Mouse (Mus musculus): Measurements from ENCODE around the gene Fez2.
A peak's percentile ranks its signal among the peaks of the same experiment; 100 is the strongest.

The Fez2 gene

DNA sequence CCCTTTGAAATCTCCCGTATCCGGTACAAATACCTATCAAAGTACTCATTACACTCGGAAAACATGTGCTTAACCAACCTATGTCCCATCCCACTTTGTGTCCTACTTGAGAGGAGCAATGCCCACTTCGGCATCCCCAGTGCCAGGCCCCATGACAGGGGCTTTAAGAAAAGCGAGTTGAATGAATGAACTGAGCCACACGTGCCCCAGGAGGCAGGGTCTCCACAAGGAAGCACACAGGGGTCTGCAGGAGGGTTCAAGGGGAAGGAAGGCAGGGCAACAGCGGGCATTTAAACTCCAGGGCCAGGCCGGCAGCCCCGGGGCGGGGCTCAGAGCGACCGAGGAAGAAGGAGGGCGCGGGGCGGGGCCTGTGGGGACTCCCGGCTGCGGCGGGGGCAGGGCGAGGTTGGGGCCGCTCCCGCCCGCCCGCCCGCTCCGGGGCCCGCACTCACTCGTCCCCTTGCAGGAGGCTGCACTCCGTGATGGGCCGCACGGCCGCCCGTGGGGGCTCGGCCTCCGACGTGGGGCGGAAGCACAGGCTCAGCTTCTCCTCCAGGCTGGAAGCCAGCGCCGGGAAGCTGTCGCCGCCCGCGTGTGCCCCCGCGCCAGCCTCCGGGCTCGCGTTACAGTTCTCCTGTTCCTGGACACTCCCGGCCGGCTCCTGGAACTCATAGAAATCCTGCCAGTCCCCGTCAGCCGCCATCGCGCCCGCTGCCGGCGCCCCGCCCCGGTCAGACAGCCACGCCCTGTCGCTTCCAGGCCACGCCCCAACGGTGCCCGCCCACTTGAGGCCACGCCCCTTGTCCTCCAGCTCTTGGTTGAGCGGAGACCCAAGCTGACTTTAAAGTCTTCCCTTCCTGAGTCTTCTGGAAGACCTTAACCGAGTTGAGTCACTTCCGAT is at the start of gene Fez2:
Gene Fez2, minus strand, starts transcription at position 772 of the 901 bp plus-strand sequence.
- peak; percentile 91 to 93 for DNase-seq (ENCODE audit: low spot score in 2 of 2)

DNA sequence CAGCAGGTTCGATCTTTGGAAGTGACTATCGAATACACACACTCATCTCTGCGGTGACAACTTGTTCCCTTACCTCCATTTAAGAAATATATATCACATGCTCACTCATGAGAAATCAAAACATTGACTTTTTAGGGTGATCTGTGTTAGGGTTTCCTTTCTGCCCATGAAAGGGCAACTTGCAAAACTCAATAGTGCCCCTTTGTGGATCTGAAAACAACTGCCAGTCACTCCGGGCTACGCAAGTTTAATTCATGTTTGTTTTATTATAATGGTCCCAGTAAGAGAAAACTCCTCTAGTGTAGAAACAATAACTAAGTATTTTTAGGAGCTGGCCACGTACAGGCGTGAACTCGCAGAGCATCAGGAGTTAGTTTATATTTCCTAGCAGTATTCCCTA is 47.5 kb upstream of the Fez2 start:
- DNase-seq (ENCODE audit: low spot score in 2 of 2): no peak

DNA sequence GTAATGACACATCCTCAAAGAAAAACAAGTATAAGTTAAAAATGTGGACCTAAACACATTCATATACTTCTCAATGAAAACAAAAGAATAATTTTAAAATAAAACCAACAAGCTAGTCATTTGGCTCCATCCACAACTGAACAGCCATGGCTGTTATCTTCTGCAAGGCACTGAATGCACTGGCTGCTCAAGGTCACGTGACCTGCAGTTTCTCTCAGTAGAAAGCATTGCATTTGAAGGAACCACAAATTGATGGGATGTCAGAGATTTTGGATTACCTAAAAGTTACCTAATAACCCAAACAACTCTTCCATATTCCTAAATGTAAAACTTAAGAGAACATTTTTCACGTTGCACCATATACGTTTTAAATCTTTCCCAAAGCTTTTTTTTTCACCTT is 47.1 kb upstream of the Fez2 start:
- no peak for DNase-seq (ENCODE audit: low spot score in 2 of 2)

DNA sequence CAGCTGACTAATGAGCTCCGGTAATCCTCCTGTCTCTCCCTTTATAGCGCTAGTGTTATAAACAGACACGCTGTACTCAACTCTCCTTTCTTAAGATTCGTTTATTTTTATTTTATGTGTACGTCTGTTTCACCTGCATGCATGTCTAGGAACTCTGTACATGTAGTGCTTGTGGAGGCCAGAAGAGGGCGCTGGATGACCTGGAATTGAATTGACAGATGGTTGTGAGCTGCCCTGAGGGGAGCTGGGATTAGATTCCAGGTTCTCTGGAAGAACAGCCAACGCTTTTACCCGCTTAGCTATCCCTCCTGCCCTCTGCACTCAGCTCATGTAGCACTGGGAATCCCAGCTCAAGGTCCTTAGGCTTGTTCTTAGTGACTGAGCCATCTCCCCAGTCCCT is 42.2 kb upstream of the Fez2 start:
- no peak for DNase-seq (ENCODE audit: low spot score in 2 of 2)

DNA sequence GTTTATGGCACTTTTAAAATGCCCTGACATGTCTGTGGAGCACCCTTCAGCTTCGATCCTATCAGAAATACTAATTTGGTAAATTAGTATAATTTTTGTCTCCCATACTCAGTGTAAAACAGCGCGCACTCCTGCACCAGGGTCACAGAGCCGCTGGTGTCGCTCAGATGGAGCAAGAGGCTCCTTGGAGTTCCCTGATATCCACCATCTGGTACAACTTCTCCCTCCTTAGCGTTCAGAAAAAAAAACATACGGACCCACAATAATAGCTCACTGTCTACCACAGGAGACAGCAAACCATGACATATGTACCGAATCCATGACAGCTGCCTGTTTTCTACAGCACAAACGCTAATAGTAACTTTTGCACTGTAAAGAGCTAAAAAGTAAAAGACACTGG is 37.6 kb upstream of the Fez2 start:
- no peak for DNase-seq (ENCODE audit: low spot score in 2 of 2)

DNA sequence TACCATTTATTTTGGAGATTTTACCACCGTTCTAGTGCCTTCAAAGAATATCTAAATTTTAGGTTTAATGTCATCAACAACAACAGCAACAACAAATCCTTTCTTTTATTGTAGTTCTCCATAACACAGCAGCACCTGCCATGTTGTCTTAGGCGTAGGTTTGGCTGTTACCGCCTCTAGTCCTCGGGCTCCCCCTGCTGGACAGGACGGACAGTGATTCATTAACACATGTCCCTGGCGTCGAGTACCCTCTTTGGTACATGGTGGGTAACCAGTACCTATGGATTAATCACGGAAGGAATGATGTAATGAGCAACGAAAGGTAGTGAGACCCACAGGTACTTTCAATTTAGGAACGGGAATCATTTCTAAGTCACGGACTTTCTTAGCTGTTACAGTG is 37.2 kb upstream of the Fez2 start:
- DNase-seq (ENCODE audit: low spot score in 2 of 2): peak; percentile 55 to 70

DNA sequence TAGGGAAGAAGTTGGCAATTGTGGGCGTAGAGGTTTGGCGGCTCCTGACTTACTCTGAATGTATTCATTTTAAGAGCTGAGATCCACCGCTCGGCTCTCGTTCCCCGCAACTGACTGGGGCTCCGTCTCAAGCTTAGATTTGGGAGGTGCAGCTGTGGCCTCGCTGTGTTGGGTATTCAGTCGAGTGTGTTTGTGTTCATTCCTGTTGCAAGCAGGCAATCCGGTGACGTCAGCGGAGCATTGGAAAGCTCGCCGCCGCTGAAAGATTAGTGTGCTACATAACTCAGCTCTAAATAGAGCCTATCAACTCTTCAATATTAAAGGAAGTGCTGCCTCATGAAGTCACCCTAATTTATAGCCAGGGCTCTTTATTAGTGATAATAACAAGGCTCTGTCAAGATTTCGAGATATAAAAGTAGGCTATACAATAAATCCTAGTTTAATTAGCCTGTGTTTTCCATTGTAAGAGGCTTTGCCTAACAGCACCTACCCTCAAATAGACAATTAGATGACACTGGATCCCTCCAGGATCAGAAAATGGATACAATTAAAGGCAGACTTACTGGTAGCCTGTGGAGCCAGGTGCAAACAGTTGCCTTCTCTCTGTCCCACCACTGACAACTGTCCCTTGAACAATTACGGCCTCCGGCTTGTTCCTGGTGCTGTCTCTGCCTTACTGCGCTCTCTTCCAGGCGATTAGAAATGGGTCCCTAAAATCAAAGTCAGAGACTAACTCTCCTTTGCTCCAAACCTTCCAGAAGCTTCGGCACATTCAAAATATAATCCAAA is 36.4 kb upstream of the Fez2 start:
- DNase-seq (ENCODE audit: low spot score in 2 of 2): peak; percentile 63

DNA sequence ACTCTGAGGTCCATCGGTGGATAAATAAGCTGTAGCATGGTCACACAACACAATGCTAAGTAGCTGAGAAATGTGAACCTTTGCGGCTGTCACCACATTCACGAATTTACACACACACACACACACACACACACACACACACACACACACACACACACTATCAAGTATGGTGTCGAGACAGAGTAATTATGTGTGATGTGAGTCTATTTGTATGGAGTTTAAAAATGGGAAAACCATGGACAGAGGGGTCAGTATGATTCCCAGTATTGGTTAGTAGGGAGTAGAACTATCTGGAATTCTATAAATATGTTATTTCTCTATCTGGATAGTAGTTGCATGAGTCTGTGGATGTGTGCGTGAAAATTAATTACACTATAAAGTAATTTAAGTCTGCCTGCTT is 35.6 kb upstream of the Fez2 start:
- DNase-seq (ENCODE audit: low spot score in 2 of 2): no peak

DNA sequence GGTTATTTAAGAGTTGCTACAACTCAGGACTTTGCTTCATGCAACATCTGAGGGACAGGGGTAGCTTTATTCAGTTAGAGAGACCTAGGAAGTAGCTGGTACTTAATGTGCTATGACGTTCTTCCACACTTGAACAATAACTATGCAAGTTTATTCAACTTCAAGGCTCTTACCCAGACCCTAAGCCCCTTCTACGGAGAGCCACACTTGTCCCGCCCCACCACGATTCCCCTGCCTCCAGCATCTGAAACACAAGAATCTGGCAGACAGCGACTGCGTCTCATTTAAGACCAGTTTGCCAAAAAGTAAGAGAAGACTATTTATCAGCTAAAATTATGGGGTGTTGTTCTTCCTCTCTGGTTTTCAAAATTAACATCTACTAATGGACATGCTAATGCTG is 33.9 kb upstream of the Fez2 start:
- no peak for DNase-seq (ENCODE audit: low spot score in 2 of 2)

DNA sequence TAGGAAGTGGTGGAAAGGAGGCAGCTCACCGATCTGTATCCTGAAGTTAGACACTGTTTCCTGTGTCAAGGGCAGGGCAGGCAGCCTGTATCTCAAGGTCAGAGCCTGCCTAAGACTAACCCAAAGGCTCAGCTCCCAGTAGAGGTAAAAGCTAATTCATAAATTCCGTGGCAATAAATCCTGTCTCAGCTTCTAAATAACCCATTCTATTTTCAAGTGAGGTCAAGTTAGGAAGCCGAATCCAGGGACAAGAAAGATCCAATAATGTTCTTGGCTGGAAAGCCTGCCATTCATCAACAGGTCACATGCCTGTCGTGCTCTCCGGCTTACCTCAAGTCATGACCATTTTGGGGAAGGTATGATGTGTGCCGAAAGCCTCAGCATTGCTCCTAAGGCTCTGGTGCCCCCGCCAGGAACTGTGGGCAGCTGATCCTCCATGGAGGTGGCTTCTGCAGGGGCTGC is 33.4 kb upstream of the Fez2 start:
- DNase-seq (ENCODE audit: low spot score in 2 of 2): no peak

DNA sequence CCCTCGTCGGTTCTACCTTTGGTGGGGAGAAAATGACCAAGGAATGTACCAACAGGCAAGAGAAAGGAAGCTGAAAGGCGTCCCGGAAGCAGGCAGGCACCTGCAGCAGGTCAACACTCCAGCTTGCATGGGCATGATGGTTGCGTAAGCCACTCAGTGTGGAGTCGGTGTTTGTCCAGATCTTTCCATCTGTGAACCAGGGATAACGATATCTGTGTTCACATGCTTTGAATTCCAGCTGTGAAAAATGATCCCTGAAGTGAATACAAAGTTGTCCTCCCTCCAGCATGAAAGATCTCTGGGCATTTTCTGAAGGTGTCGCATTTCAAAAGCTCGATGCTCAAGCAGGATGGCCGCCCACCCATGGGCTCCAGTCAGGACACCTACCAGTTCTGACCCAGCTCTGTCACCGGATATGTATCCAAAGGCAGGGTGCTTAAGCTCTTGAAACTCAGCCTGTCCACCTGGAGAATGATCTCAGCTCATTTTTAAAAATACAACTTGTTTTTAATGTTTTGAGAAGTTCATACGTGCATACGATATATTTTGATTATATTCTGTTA is 31.8 kb upstream of the Fez2 start:
- DNase-seq (ENCODE audit: low spot score in 2 of 2): no peak

DNA sequence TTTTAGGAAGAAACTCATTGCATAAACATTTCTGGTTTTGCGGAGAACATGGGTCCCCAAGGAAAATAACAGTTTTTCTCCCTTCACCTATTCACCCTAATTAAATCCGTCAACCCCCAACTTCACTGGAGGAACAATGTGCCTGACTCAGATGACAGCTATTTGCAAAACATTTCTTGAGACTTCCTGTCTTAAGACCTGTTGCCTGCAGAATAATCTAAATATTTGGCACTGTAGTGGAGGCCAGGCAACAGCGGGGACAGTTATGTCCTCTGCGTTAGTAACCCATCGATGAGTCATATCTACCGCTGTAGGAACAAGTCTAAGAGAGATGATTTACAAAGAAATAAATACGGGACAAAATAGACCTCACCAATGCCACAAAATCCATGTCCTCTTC is 26.9 kb upstream of the Fez2 start:
- DNase-seq (ENCODE audit: low spot score in 2 of 2): no peak

DNA sequence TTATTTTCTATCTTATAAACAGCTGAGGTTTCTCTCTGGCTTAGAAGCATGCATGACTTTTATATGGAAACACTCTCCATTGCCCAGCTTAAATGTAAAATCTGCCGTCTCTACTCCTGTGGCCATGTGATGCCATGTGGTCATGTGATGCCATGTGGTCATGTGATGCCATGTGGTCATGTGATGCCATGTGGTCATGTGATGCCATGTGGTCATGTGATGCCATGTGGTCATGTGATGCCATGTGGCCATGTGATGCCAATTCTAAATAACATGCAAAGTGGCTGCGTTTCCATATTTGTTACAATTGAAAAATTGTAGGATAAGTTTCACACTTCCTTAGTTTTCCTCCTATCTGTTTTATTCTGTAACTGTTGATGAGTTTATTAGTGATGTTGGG is 22.8 kb upstream of the Fez2 start:
- no peak for DNase-seq (ENCODE audit: low spot score in 2 of 2)

DNA sequence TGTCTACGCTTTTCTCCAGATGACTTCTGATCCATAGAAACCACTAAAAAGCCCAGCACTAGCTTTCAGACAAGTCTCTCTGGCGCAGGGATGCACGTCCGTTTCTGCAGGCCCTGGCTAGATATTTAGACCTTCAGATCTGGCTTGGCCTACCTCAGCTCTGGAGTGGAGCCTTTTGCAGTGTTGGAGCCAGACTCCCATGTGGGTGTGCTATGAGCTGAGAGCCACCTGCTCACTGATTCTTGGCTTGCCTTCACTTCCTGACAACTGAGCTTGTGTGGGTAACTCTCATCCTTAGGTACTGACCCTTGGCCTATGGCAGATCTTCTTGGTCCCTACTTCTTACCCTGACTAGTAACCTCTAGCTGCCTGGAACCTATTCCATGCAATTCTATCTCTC is 19.2 kb upstream of the Fez2 start:
- DNase-seq (ENCODE audit: low spot score in 2 of 2): no peak

DNA sequence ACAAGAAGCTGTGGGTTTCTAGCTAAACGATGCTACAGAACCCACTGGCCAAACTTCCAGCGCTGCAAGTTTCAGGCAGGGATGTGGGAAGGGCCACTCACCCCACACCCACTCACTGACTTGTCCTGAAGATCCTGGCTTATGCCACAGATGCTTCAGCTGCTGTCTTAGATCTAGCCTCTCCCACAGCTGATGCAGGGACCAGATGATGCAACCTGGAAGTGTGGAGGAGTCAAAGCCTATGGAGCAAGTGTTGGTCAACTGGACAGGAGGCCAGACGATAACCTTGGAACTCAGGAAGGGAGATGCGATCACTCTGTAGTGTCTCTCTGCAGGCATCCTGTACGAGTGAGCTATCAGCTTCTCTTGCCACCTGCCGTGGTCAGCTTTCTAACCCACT is 17.7 kb upstream of the Fez2 start:
- no peak for DNase-seq (ENCODE audit: low spot score in 2 of 2)

DNA sequence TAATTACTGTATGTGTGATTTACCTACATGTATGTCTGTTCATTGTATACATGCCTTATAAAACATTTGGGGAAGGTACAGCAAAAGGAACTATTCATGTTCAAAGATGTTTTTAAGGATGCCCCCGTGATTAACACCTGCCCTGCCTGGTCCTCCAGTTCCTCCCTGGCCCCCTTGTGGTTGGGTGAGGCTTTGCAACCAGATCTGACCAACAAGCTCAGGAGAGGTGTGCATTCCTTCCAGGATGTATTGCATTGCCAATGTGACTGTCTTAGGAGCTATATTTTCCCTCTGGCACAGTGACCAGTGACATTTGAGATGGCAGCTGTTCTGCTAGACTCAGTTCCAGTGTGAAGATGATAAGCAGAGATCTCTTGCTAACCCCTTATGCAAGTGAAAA is 16.8 kb upstream of the Fez2 start:
- peak in 1 of 2 experiments; percentile 41 for DNase-seq (ENCODE audit: low spot score in 2 of 2)

DNA sequence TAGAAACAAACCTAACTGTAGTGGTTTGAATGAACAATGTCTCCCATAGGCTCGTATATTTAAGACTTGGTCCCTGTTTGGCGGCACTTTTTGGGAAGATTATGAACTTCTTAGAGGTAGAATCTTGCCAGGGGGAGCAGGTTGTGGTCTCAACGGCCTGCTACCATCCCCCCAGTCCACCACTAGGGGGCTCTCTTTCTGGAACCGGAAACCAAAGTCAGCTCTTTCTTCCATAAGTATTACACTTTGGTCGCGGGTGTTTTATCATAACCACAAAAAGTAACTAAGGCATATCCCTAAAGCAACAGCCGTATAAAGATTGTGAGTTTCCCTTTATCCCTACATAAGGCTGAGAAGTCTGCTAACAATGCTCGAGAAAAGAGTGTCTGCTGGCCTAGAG is 12.4 kb upstream of the Fez2 start:
- no peak for DNase-seq (ENCODE audit: low spot score in 2 of 2)

DNA sequence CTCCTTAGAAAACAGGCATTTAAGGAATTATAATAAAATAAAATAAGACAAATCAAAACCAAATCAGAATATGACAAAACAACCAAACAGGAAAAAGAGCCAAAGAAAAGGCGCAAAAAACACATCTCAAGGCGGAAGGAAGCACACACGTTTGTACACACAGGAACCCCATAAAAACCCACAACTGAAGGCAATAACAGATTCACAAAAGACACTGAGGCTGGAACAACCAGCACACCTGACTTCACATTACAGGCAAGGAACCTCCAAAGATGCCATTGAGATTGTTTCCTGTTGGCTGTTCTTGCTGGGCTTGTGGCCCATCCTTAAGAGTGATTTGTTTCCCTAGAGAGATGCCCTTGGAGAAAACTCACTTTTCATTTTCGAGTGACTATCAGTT is 11.1 kb upstream of the Fez2 start:
- no peak for DNase-seq (ENCODE audit: low spot score in 2 of 2)

DNA sequence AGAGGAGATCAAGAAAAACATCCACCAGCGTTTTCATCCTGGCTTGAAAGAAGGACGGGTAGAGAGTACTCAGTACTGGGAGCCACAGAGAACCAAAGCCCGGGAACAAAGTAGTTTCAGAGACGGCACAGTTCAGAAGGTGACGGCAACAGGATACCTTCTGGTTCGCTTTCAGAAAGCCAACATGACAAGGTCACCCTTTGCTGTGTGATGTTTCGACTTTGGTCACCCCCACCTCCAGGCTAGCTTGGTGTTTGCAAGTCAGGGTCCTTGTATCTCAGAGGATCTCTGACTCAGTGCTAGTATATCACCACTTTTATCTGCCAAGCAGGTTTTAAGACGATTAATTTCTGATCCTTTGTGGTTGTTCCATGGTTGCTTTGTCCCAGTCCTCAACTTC is 7.1 kb upstream of the Fez2 start:
- DNase-seq (ENCODE audit: low spot score in 2 of 2): no peak

DNA sequence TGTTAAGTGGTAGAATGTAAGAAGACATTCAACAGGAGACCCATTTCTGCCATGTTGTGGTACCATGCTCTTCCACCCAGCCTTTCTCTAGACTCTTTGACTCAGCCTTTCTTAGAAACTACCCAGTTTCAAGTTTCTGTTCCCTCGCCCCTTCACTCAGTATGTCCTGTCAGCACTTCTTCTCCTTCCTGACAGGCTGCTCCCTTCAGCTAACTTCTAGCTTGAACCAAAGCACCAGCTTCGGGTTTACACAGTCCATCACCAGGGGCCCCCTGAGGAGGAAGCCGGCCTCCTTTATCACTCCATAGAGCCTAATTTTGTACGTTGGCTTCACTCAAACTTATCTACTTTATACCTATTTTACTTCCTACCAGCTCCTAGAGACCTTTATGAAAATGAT is 1.3 kb upstream of the Fez2 start:
- no peak for DNase-seq (ENCODE audit: low spot score in 2 of 2)

DNA sequence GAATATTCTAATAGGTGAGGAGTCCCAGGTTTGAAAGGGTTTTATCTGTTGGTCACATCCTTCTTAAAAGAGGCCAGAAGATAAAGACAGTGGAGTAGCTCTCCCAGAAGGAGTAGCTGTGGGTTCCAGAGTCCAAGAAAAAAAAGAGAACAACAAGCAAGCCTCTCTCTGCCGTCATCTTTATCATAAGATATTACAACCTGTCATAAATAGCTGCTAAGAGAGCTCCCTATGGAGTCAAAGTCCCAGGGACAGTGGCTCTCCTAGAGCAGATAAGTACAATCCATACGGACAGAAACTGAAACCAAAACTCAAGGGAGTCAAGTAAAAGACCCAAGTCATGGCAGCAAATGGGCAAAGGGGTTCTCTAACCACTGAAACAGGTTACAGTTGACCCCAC is 2.7 kb downstream of the Fez2 start:
- DNase-seq (ENCODE audit: low spot score in 2 of 2): no peak

DNA sequence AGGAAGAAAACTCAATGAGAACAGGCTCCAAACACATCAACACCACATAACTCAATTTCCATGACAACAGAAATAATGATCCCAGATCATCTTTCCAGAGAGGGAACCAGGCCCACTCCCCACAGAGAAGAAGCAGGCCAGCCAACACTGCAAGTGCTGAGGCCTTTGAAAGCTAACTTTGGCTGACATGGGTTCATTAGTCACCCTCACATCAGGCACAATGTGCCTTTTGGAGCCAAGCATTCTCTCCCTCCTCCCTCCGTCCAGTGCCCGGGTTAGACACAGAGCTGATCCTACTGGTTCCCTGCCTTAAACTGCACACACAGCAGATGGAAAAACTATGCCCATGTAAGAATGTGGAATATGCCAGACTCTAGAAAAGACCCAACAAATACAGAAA is 8.1 kb downstream of the Fez2 start:
- no peak for DNase-seq (ENCODE audit: low spot score in 2 of 2)

DNA sequence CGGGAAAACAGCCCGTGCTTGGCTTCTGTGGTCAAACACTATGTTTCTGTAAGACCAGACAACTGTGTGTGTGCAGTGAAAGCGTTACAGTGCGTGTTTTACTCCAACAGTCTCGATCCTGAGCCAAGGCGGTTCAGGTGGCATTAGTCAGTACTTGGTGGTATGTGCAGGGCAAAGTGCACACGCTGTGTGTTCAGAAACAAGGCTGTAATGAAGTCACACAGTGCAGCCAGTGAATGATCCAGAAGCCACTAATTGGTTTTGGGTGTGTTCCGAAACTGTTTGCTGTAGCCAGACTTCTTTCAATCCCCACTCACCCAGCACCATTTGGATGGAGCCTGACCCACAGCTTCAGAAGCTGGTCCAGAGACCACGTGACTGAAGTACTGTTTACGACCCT is 9.6 kb downstream of the Fez2 start:
- DNase-seq (ENCODE audit: low spot score in 2 of 2): no peak

Data from right cerebral cortex, postnatal 10 days (tissue).